Mouse (Mus musculus): ENCODE results near the gene Slit1.

Slit1 gene

DNA sequence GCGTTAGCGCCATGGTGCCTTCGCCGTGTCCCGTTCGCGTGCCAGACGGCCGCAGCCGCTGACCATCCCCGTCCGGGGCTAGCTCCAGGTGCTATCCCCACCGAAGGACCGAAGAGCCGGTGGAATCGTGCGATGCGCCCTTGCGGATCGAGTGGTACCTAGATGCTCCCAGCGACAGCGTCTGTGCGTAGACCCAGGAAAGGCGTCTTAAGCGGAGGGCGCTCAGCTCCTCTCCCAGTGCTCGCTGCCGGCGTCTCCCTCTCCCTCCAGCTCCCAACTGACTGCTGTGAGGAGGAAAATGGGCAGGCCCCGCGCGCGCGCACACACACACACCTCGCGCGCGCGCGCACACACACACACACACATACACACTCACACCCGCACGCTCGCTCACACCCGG is at the start of gene Slit1:
Gene Slit1 (minus strand): TSS at position 270 of the 400 bp plus-strand sequence.
- peak; percentile 61 for DNase-seq (ENCODE audit: low spot score)

DNA sequence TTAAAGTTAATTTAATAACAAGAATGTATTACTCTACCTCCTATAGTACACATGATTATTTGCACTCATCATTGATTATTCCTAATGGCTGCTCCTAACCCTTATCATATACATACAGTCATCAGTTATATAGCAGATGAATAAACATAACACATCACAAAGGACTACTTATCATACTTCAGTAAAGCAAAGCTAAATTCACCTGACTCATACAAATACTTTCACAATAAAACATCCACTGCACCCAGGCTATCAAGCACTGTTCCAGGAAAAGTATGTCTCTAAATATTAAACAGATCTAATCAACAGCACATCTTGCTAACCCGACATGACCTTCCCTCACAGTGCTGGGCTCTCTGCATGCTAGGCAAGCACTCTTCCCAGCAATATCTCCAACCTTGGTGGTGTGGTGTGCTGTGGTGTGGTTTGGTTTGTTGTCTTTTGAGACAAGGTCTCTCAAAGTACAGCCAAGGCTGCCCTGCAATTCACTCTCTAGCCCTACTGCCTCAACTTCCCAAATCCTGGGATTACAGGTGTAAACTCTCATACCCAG is 49.5 kb upstream of the Slit1 start:
- DNase-seq (ENCODE audit: low spot score) = no peak

DNA sequence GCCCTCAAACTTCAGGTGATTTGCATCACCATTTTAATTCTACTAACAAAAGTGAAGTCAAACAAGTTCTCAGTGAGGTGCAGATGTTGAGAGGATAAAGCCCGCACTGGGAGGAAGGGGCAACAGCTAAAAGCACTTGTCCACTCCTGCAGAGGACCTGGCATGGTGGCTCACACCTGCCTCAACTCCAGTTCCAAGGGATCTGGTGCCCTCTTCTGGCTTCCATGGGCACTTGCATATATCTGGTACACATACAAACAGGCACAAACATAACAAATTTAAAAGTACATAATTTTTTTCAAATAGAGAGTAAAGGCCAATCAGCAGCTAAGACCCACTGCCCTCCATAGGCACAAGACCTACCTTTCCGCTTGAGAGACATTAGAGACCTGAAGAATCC is 47.9 kb upstream of the Slit1 start:
- DNase-seq (ENCODE audit: low spot score) = no peak

DNA sequence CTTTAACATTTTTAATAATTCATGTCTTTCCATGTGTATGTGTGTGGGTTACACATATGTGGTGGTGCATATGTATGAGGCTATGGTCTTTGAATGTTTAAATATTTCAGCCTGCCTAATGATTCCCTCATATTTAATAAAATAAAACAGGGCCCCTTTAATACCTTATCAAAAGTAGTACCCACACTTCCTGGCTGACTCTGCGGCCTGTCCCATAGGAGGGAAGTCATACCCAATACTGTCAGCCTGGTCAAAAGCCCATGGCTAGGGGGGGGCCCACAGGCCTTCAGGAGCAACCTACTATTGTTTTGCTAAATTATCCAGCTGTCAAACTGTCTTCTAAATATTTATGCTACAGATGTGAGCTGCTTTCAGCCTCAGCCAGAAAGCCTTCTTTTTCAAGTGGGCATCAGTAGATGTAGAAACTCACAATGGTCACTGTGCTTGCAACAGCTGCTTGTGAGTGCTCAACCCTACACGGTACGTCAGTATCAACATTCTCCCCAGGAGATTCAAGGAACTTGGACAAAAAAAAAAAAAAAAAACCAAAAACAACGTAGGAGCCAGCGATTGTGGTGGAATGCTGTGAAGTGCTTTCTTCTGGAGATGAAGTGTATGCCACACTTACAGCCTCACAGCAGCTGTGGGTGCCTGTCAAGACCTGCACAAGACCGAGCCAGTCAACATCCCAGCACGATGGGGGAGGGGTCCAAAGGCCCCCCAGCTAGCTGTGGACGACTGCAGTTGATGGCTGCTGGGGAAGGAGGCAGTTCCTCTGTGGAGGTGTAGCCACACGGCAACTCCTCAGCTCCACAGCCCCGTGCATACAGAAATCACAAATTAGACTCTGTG is 45.9 kb upstream of the Slit1 start:
- no peak for DNase-seq (ENCODE audit: low spot score)

DNA sequence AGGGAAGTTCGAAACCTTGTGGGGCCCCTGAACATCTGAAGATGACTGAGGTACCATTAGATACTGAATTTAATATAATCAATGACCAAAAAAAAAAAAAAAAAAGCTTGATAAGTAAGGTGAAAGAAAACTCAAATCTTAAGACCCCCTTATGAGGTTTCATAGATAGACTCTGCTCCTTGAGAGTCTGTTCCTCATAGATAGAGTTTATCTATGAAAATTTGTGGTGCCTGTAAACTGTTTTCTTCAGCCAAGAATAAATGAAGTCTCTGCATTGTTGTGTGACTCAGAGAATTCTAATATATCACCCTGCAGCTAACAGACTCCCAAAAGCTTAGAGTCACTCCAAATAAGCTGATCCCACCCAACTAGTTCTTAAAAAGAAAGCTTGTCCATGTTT is 43.4 kb upstream of the Slit1 start:
- DNase-seq (ENCODE audit: low spot score) = no peak

DNA sequence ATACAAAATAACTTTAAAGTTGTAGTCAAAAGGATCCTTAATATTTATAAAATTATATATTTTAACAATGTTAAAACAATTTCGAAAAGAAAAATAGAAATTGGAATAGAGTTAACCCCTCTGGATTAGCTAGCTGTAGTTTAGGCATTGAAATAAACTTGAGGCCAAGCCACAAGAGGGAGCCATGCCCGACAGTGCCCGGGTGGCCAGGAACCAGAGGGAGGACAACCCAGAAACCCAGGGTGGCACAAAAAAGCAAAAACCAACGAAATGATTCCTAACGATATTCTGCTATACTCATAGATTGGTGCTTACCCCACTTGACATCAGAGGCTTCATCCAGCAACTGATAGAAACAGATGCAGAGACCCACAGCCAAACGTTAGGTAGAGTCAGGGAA is 34.0 kb upstream of the Slit1 start:
- DNase-seq (ENCODE audit: low spot score) = no peak

DNA sequence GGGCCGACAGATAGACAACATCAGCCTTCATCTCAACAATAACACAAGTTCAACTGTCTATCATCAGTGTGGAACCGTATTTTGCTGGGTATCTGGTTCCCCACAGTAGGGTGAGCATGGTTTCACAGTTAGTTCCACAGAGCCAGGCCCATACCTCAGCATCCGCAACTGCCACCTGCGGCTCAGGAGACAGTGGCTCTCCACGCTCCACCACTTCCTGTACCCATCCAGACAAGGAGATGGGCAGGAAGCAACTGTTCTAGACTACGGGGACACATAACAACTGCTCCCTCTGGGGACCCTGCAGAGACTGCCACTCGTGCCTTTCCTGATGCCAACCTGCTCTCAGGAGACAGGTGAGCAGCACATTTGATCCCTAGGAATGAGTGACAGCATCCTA is 25.2 kb upstream of the Slit1 start:
- DNase-seq (ENCODE audit: low spot score) = no peak

DNA sequence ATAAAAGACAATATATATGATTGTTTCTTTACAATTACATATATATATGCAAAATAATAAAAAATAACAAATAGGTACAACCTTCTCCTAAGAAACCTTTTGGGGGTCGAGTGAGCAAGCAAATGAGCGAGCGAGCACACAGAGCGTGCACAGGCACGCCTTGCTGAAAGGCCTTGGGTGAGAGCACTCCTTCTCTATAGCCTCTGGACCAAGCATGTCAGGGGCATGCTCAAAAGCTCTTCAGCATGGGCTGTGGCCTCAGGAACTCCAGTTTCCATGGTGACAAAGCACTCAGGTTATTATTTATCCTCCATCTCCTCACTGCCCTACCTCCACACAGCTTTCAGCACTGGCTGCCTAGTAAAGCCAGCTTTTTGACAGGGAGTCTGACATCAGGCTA is 23.2 kb upstream of the Slit1 start:
- DNase-seq (ENCODE audit: low spot score) = no peak

DNA sequence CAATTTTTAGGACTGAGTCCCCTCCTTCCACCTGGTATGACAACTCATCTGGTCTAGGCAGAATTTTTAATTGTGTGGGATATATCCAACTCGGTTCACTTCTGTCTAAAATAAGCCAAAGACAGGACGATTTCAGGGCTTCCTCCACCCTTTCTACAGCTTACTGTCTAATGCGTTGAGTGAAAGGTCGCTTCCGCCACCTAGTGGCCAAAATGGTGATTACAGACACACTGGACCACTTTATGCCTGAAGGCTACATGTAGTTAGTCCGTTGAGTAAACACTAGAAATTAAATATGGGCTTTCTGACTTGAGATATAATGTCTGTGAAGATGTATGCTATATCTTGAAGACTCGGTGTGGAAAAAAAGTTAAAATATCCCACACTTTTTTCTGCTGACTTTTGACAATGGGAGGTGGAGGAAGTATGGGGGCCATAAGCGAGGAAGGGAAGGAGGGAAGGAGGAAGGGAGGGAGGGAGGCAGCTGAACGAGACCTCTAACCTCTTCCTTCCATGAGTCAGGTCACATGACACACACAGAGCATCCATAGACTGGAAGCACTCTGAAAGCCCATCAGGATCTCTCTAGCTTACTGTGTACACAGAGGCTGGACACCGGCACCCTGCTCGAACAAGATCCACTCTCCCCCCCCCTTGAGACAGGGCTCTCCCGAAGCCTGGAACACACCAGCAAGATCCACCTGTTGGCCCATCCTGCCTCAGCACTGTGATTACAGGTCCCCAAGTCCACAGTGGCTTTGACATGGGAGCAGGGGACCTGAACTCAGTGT is 20.6 kb upstream of the Slit1 start:
- peak; percentile 99 for DNase-seq (ENCODE audit: low spot score)

DNA sequence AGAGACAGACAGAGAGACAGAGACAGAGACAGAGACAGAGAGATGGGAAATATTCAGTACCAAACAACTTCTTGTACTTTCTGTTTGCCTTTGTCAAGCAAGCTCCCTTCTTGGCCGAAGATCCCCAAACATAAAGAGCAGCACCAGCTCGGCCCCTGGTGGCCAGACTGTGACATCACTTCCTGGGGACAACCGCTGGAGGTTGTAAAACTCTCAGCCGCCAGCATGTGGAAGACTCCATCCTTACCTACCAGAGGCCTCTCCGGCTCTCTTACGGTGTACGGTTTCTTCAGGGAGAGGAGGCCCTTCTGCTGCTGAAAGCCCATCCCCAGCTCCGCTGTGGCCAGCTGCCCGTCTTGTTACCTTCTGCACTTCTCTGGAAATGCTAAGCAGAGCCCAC is 18.1 kb upstream of the Slit1 start:
- DNase-seq (ENCODE audit: low spot score) = peak; percentile 77

DNA sequence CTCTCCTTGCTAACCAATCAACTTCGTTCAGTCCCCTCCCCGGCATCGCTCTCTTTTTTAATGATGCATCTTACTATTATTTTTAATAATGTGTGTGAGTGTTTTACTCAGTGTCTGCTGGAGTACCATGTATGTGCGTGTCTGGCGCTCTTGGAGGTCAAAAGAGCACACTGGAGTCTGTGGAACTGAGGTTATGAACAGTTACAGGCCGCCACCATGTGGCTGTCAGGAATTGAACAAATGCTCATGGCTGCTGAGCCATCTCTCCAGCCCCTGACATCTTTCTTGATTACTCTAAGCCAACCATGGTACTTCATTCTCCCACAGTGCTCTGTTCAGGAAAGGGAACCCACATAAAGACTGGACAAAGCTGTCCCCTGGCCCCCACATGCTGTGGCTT is 16.3 kb upstream of the Slit1 start:
- no peak for DNase-seq (ENCODE audit: low spot score)

DNA sequence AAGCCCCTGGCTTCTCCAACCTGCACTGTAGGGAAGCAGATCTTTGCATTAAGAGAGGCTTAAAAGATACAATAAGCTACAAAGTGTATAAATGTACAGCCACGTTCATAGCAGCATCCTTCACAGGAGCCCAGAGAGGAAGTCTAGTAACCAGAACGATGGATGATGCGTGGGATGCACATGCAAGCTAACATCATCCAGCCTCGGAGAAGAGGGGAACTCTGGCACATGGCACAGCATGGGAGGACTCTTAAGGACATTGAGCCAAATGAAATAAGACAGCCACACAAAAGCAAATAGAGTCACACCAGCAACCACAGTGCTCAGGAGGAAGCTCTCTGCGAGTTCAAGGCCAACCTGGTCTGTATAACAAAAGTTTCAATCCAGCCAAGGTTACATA is 15.8 kb upstream of the Slit1 start:
- no peak for DNase-seq (ENCODE audit: low spot score)

DNA sequence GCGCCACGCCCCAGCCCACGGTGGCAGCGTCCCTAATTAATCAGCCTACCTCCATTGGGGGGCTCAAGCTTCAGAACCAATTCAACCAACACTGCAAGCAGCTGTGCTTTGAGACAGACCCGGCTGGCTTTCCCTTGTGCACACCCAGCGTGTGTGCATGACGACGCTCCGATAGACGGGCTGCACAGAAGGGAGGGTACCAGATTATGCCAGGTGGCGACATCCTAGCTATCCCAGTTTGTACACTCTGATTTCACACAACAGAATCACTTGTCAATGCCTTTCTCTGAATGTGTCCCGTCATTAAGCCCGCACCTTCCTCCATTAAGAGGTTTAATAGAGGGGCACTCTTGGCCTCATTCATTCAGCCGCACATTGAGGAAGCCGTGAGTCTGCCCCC is 11.3 kb upstream of the Slit1 start:
- DNase-seq (ENCODE audit: low spot score) = no peak

DNA sequence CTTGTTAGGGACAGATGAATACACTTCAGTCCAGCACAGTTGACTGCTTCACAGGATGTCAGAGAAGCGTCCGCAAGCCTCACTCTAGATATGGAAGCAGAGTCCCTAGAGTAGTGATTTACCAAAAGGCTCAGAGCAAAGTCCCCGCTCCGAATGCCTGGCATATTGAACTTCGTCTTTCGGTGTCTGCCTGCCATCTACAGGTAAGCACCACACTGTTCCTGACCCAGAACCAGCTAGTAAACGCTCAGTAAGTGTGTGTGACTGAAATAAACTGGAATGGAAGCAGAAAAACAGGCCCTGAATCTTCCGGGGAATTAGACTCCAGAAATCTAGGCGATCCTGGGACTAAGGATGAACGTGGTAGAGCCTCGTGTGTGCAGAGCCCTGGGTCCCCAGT is 8.4 kb upstream of the Slit1 start:
- no peak for DNase-seq (ENCODE audit: low spot score)

DNA sequence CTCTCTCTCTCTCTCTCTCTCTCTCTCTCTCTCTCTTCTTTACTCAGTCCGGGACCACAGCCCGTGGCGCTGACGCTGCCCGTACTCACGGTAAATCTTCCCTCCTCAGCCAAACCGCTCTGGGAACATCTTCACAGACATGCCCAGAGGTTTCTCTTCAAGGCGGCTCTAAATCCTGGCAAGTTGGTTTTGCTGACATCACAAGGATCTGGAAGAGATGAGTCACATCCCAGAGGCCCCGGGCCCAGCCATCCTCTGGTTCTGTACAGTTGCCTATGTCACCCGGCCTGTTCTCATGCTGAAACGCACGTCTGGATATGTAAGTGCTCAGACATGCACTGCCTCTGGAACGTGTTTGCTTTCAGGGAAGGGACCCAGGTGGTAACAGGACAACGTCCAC is 4.0 kb upstream of the Slit1 start:
- no peak for DNase-seq (ENCODE audit: low spot score)

DNA sequence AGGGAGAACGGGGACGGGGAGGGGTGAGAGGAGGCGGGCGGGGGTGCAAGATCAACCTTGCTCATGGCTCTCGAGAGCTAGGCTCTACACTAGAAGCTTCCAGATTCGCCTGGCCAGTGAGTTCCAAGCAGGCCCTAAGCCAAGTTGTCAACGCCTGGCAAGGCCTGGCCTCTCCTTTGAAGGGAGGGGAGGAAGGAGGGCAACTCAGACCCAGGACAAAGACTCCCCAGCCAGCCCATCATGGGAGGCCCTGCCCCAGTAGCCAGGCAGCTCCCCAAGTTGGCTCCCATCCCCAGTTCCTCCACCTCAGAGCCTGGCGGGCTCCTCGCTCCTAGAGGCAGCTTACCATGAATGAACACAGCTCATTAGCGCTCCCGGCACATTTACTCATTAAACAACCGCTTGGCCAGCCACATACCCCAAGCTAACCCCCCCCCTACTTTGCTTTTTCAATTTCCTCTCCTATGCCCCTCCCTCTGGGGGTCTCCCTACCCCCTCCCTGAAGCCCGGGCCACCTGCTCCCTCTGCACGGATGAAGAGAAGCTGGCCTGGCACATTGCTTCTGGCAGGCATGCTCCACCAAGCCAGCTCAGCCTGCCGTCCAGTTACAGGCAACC is 2.6 kb upstream of the Slit1 start:
- DNase-seq (ENCODE audit: low spot score) = peak; percentile 86

DNA sequence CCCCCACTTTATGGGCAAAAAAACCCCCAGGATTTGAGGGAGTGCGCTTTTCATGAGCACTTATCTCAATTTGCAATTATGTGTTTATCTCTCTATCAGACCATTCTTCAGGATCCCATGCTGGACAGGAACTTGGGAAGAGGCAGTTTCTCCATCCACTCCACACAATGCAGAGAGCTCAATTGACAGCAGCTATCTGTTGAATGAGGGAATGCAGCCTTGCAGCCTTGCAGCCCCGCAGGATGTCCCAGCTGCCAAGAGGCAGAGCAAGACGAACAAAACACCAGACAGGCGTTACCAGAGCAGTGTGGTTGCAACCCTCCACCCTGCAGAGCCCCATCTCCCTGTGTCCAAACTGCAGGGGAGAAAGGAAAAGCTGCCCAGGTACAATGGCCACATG is 4.6 kb downstream of the Slit1 start:
- no peak for DNase-seq (ENCODE audit: low spot score)

DNA sequence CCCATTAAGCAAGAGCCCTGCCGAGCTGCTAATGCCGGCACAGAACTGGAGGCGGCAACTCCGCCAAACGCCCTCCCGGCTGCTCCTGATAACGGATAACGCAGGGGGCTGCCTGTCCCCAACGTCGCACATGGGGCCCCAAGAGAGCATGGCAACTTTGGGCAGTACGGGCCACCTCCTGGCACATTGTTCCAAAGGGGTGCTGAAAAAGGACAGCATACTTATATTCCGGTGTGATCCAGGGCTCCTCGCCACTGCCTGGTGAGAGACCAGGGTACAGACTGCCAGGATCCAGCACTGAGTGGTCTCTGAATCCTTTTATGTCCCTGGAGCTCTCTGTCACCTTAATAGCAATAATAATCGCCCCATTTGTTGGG is 5.0 kb downstream of the Slit1 start:
- DNase-seq (ENCODE audit: low spot score) = no peak

DNA sequence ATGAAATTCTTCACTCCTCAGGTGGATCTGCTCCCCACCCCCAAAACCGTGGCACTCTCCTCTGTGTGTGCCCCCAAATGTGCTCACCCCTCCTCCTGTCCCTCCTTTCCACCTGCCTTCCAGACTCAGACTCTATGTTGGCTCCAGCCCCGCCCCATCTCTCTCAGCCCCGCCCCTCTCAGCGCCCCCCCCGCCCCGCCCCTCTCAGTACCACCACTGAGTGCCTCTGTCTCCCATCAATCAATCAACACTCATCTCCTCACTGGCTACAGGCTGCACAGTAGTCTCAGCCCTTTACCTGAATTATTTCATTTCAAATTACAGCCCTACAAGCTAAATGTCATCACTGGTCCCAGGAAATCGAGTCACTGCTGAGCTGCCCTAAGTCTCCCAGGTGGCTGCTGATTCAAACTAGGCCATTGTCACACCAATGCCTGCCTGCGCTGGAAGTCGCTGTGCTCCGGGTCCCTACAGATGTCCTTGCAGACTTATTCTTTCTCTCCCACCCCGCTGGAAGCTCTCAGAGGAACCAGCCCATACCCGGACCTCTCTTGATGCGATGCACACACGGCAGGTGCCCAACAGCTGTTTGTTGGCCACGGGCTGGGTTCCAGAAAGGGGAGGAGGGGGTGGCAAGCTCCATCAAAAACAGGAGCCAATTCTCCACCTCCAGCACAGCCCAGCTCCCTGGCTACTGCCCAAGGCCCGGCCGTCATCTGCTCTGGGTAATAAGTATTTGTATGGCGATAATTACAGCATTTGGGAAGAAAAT is 5.6 kb downstream of the Slit1 start:
- DNase-seq (ENCODE audit: low spot score) = peak; percentile 61

DNA sequence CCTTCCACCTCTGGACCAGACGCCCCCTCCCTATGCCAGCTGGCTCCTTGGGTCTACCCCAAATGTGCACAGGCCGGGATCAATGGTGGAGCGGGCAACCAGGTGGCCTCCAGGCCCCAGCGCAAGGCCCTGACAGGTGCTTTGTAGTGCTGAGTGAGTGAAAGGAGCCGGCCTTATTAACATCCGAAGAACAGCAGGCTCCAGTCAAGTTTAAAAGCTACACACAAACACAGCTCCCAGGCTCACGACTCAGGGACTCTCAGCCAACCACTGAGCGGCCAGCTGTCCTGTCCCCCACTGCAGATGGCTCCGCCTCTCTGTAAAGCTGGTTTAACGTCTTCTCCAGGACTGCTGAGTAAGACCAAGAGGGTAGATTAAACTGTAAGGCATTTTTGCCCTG is 8.8 kb downstream of the Slit1 start:
- peak; percentile 63 for DNase-seq (ENCODE audit: low spot score)

DNA sequence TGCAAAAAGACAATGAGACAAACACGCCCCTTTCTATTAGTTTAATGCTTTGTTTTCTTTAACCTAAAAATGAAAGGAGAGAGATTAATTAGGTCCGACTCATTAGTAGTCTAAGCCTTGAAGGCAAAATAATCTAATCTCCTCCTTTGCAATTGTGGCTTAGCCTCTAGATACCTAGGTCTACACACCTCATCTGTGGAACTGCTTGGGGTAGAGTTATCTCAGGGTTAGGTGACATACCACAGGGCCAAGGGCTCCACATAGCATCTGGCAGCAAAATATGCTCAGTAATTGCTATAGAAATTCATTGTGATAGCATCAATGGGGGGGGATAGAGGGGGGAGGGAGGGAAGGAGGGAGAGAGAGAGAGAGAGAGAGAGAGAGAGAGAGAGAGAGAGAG is 18.0 kb downstream of the Slit1 start:
- DNase-seq (ENCODE audit: low spot score) = no peak

Data from retina, embryonic 14.5 days (tissue).